Mouse (Mus musculus): Measurements from ENCODE around the gene Krtap31-2. TPM values are rescaled to one million over a fixed set of nuclear protein-coding genes. Genes with fewer than 3 reads are reported as not detected.

The Krtap31-2 gene
- polyA plus RNA-seq (2012; rRNA removed): not detected in 2 replicates

DNA sequence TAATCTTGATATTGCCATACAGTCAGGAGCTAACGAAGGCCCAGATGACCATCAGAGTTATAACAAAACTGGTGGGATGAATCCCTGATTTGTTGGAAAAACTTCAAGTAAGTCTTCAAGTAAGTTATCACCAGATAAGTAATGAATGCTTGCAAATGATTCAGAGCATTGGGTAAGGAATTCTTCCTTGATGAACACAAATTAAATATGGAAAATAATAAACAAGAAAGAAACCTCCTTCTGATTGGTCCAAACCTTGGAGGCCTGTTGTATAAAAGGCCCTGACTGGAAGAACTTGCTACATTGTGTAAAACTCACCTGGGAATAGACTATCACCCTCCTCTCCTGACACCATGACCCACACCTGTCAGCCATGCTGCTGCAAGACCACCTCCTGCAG lies at the start of gene Krtap31-2:
Gene Krtap31-2 (plus strand): TSS at position 301 of the 400 bp plus-strand sequence.
- 78% methylated on average over 1 of the region's 1 CpGs for WGBS
- no peak for DNase-seq (ENCODE audit: low read depth, low spot score)

GRCm38 (mm10) chr11:99907620-99908019 lies 28.5 kb upstream of the Krtap31-2 start, which contains the start of gene Krtap31-1:
Gene Krtap31-1, plus strand, starts transcription at chr11:99907920.
- 76% methylated on average over 2 of the region's 2 CpGs for WGBS
- no peak for DNase-seq (ENCODE audit: low read depth, low spot score)

DNA sequence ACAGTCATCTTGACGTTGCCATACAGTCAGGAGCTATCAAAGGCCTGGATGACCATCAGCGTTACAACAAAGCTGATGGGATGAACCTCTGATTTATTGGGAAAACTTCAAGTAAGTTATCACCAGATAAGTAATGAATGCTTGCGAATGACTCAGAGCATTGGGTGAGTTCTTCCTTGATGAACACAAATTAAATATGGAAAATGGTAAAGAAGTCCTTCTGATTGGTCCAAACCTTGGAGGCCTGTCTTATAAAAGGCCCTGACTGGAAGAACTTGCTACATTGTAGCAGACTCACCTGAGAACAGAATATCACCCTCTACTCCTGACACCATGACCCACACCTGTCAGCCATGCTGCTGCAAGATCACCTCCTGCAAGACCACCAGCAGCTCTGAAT lies 21.6 kb upstream of the Krtap31-2 start, which contains the start of gene Gm11565:
Gene Gm11565 (plus strand): TSS at position 301 of the 400 bp plus-strand sequence.
- no peak for DNase-seq (ENCODE audit: low read depth, low spot score)
- 87% methylated on average over 3 of the region's 3 CpGs for WGBS

DNA sequence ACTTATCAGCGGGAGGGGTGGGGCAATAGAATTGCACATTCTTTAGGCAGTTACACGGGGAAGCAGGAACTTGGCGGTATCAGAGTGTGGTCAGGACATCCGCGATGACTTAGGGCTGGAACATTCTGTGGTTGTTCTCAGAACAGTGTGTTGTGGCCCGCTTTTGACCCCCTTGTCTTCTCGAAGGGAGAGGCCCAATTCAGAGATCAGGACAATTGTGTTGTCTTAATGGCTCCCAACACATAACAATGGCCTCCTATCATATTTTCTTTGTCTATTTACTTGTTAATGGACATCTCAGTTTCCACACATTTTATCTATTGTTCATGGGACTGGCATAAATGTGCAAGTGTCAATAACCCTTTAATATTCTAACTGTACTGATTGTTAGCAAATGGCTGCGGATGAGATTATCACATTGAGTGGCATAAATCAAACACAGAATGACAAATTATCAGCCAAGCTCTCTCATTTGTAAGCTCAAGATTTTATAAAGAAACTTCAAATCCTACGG lies 1.7 kb downstream of the Krtap31-2 start:
- no peak for DNase-seq (ENCODE audit: low read depth, low spot score)
- 76% methylated on average over 9 of the region's 9 CpGs for WGBS

DNA sequence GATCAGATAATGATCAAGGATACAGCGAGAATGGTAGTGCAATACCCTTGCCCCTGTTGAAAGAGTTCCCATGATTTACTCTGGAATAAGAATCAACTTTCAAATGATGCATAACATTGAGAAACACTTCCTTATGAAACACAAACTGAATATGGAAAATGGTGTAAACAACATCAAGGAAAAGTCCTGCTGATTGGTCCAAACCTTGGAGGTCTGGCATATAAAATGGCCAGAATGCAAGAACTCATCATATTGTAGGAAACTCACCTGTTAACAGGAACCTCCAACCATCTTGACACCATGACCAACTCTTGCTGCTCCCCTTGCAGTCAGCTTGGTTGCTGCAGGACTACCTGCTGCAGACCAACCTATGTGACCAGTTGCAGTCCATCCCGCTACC lies 12.1 kb downstream of the Krtap31-2 start, which contains the start of gene Krtap9-5:
Gene Krtap9-5 (plus strand): TSS at position 301 of the 400 bp plus-strand sequence.
- DNase-seq (ENCODE audit: low read depth, low spot score): no peak
- 91% methylated on average over 2 of the region's 2 CpGs for WGBS

DNA sequence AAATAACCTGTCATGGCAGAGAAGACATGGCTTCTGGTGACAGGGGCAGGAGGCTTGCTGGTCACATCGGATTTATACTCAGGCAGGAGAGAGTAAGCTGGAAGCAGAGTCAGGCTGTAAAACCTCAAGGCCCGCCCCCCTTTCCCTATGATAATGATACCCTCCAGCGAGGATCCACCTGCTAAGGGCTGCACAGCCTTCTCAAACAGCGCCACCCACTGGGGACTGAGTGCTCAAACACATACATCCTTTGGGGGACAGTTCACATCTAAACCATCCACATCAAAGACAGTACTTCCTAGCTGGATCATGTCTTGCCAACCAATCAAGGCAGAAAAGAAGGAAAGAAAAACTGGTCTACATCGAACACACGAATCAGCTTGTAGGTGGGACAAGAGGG lies 28.1 kb downstream of the Krtap31-2 start:
- DNase-seq (ENCODE audit: low read depth, low spot score): no peak
- 56% methylated on average over 6 of the region's 6 CpGs for WGBS

GRCm38 (mm10) chr11:99965961-99966360 lies 29.9 kb downstream of the Krtap31-2 start:
- 16% methylated on average over 2 of the region's 2 CpGs for WGBS
- DNase-seq (ENCODE audit: low read depth, low spot score): no peak

GRCm38 (mm10) chr11:99978953-99979352 lies 42.9 kb downstream of the Krtap31-2 start, which contains the start of gene Krtap29-1:
Gene Krtap29-1, minus strand, starts transcription at chr11:99979053.
- 64% methylated on average over 5 of the region's 5 CpGs for WGBS
- no peak for DNase-seq (ENCODE audit: low read depth, low spot score)

DNA sequence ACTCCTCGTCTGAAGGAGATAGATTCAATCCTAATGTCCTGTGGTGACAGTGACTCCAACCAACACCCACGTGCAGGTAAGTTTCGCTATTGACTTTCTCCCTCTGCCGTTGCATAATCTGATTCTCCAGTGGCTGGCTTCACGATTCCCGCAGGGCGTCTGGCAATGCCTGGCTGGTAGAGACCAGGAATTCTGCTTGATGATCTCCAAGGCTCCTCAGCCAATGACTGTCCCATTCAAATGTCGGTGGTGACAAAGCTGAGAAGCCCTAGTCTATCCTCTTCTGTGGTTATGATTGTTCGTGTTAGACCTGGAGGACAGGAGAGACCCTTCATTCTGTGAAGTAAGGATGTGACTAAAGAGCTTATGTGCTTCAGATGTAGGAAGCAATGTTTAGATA lies 46.6 kb downstream of the Krtap31-2 start:
- 83% methylated on average over 9 of the region's 9 CpGs for WGBS

DNA sequence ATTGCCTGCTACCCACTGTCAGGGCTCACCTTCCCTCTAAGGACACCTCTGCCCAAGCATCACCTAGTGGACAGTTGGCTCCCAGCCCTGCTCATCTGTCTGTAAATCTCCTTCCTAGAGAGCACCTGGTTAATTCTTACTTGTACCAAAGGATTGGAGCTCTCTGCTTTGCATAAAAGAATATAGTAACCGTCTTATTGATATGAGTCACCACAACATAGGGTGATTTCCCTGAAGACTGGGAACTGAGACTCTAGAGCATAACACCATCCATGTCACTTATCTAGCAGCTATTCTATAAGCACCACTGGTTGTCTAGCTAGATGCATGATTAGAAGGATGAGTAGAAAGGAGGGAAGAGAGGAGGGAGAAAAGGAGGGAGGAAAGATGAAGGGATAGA lies 47.4 kb downstream of the Krtap31-2 start:
- WGBS: 55% methylated on average over 1 of the region's 1 CpGs
- no peak for DNase-seq (ENCODE audit: low read depth, low spot score)

More for the DNA sequence above, 46.6 kb downstream of the Krtap31-2 start:
- no peak for DNase-seq (ENCODE audit: low read depth, low spot score)

GRCm38 (mm10) chr11:99985291-99986092 lies 49.4 kb downstream of the Krtap31-2 start:
- DNase-seq (ENCODE audit: low read depth, low spot score): no peak
- WGBS: 72% methylated on average over 20 of the region's 20 CpGs

GRCm38 (mm10) chr11:99986180-99986647 lies 50.1 kb downstream of the Krtap31-2 start, which contains the start of gene Krtap16-1:
Gene Krtap16-1, minus strand, starts transcription at chr11:99986597.
- 62% methylated on average over 8 of the region's 8 CpGs for WGBS

More at GRCm38 (mm10) chr11:99986180-99986647, 50.1 kb downstream of the Krtap31-2 start, which contains the start of gene Krtap16-1:
- no peak for DNase-seq (ENCODE audit: low read depth, low spot score)

Other genes with a start within 250 kb of the Krtap31-2 start
- not detected in 2 replicates for gene Gm14190, start 245.6 kb upstream of the Krtap31-2 start, polyA plus RNA-seq (2012; rRNA removed)
- not detected in 2 replicates for gene Gm14180, start 202.0 kb upstream of the Krtap31-2 start, polyA plus RNA-seq (2012; rRNA removed)
- gene Gm11595, start 163.4 kb upstream of the Krtap31-2 start, polyA plus RNA-seq (2012; rRNA removed): not detected in 2 replicates
- gene Krtap4-8, start 155.6 kb upstream of the Krtap31-2 start, polyA plus RNA-seq (2012; rRNA removed): not detected in 2 replicates
- gene Krtap4-9, start 151.1 kb upstream of the Krtap31-2 start, polyA plus RNA-seq (2012; rRNA removed): not detected in 2 replicates
- not detected in 2 replicates for gene Gm11596, start 142.8 kb upstream of the Krtap31-2 start, polyA plus RNA-seq (2012; rRNA removed)
- not detected in 2 replicates for gene Gm11569, start 137.4 kb upstream of the Krtap31-2 start, polyA plus RNA-seq (2012; rRNA removed)
- gene Gm11554, start 131.8 kb upstream of the Krtap31-2 start, polyA plus RNA-seq (2012; rRNA removed): not detected in 2 replicates
- gene Krtap4-13, start 126.4 kb upstream of the Krtap31-2 start, polyA plus RNA-seq (2012; rRNA removed): not detected in 2 replicates
- not detected in 2 replicates for gene Gm11564, start 120.6 kb upstream of the Krtap31-2 start, polyA plus RNA-seq (2012; rRNA removed)
- gene 2300003K06Rik, start 98.2 kb upstream of the Krtap31-2 start, polyA plus RNA-seq (2012; rRNA removed): not detected in 2 replicates
- gene Krtap4-16, start 84.7 kb upstream of the Krtap31-2 start, polyA plus RNA-seq (2012; rRNA removed): 0.11 and 0.33 TPM in 2 replicates
- not detected in 2 replicates for gene Gm11568, start 78.4 kb upstream of the Krtap31-2 start, polyA plus RNA-seq (2012; rRNA removed)
- gene Gm11559, start 71.8 kb upstream of the Krtap31-2 start, polyA plus RNA-seq (2012; rRNA removed): not detected in 2 replicates
- not detected in 2 replicates for gene Krtap9-1, start 62.9 kb upstream of the Krtap31-2 start, polyA plus RNA-seq (2012; rRNA removed)
- not detected in 2 replicates for gene Gm11567, start 57.1 kb upstream of the Krtap31-2 start, polyA plus RNA-seq (2012; rRNA removed)
- not detected in 2 replicates for gene Krtap31-1, start 28.4 kb upstream of the Krtap31-2 start, polyA plus RNA-seq (2012; rRNA removed)
- gene Gm11565, start 21.5 kb upstream of the Krtap31-2 start, polyA plus RNA-seq (2012; rRNA removed): not detected in 2 replicates
- not detected in 2 replicates for gene Krtap9-5, start 12.2 kb downstream of the Krtap31-2 start, polyA plus RNA-seq (2012; rRNA removed)
- gene Krtap29-1, start 42.8 kb downstream of the Krtap31-2 start, polyA plus RNA-seq (2012; rRNA removed): not detected in 2 replicates
- not detected in 2 replicates for gene Krtap16-1, start 50.3 kb downstream of the Krtap31-2 start, polyA plus RNA-seq (2012; rRNA removed)
- gene Krtap17-1, start 57.7 kb downstream of the Krtap31-2 start, polyA plus RNA-seq (2012; rRNA removed): not detected in 2 replicates
- not detected in 2 replicates for gene Krt33a, start 79.9 kb downstream of the Krtap31-2 start, polyA plus RNA-seq (2012; rRNA removed)
- not detected in 2 replicates for gene Krt33b, start 93.6 kb downstream of the Krtap31-2 start, polyA plus RNA-seq (2012; rRNA removed)
- gene Krt34, start 105.3 kb downstream of the Krtap31-2 start, polyA plus RNA-seq (2012; rRNA removed): not detected in 2 replicates
- gene Krt31, start 114.3 kb downstream of the Krtap31-2 start, polyA plus RNA-seq (2012; rRNA removed): 0.19 and 0.25 TPM in 2 replicates
- 0.11 and 0.25 TPM in 2 replicates for gene Krt32, start 151.9 kb downstream of the Krtap31-2 start, polyA plus RNA-seq (2012; rRNA removed)
- 0.12 and 0.55 TPM in 2 replicates for gene Krt35, start 159.9 kb downstream of the Krtap31-2 start, polyA plus RNA-seq (2012; rRNA removed)
- gene Krt36, start 169.3 kb downstream of the Krtap31-2 start, polyA plus RNA-seq (2012; rRNA removed): 0.11 TPM in 1 of 2 replicates, not detected in the other
- gene Krt13, start 185.3 kb downstream of the Krtap31-2 start, polyA plus RNA-seq (2012; rRNA removed): 0.16 TPM in 1 of 2 replicates, not detected in the other
- gene Krt15, start 199.6 kb downstream of the Krtap31-2 start, polyA plus RNA-seq (2012; rRNA removed): 0.26 and 0.36 TPM in 2 replicates
- 2,546 and 2,690 TPM in 2 replicates for gene Krt19, start 212.4 kb downstream of the Krtap31-2 start, polyA plus RNA-seq (2012; rRNA removed)

Data from large intestine, adult 2 months (tissue).